Mouse (Mus musculus) thymus, postnatal 0 days (tissue): ENCODE results near the gene Whrn. TPM values are rescaled to one million over a fixed set of nuclear protein-coding genes. Genes with fewer than 3 reads are reported as not detected.

ENCODE experiments used
- DNase-seq: peaks from one replicate; pipeline ENCODE4 v3.0.0-alpha.2; 2015; ENCODE audit warnings: low spot score
- polyA plus RNA-seq: library from polyadenylated mRNA; unstranded; fragments of >200 nt; fragmentation: Nextera tagmentation; extraction: Ambion mirVana; gene quantifications from 2 replicates; pipeline ENCODE4 v1.2.1, GENCODE M21; 2015

Whrn gene
- polyA plus RNA-seq, 1 experiment from 2014 or later = 17.1 TPM

DNA sequence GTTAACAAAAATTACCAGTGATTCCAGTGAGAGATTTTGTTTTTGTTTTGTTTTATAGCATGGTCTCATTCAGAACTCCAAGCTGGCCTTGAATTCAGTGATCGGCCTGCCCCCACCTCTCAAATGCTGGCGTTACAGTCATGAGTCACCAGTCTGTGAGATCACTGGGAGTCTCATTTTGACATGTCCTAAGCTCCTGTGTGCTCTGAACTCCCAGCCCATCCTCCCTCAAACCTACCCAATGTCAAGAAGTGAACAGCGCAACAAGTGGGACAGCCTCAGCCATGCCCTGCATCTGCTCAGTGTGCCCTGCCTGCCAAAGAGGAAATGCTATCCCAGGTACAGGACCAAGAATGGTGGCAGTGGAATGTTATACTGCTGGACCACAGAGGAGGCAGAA, 110.5 kb downstream of the Whrn start:
- no peak for DNase-seq

DNA sequence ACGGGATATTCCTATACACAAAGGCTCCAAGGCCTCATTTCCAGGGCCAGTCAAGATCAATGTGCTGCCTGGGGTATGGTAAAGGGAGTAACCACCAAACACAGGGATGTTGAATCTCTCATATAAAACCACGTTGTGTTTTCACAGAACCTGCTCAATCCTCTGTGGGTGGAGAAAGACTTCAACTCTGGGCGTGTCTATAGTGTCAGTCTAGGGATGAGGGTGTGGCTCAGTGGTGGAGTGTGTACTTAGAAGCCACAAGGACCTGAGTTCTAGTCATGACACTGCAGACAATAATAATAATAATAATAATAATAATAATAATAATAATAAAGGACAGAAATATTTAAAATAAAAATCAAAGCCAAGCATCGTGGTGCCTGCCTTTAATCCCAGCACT, 111.5 kb downstream of the Whrn start:
- DNase-seq = no peak

DNA sequence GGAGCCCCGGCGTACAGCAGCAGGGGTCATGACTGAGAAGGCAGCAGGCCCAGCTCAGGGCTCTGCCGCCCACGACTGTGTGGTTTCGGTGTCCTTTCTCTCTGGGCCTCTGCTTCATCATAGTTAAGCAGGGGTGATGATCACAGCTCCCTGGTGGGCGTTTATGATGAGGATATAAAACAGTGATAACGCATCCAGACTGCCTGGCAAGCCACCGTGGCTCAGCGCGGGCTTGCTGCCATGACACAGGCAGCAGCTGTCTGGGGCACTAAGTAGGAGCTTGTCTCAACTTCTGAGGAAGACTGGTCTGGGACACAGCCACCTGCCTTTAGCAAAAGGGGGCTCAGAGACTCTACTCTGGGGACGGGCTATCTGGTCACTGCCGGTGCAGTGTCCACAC, 112.3 kb downstream of the Whrn start:
- no peak for DNase-seq

DNA sequence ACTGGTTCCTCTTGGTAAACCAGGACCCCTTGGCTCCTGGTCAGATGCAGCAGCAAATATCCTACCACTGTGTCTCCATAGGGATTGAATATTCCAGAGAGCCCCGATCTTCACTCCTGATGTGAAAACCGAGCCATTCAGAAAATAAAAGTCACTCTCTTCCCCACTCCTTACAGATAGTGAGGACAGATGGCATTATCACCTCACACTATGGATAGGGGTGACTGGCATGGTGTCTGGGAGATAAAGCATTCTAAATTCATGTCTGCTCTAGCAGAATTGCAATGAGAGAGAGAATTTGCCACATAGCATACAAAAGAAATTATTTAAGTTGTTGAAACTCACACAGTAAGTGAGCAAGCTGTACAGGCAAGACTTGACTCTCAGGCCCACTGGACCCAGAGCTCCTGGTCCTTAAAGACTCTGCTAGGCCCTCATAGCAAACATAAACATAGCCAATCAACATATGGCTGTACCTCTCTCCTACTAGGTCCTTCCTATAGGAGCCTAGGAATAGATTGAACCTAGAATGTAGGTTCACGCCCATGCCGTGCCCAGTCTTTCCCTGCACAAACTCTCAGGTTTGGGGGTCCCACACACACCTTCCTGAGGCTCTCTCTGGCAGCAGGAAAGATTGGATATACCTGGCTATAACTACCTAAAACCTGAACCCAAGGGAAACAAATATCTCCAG, 113.0 kb downstream of the Whrn start:
- DNase-seq = no peak

DNA sequence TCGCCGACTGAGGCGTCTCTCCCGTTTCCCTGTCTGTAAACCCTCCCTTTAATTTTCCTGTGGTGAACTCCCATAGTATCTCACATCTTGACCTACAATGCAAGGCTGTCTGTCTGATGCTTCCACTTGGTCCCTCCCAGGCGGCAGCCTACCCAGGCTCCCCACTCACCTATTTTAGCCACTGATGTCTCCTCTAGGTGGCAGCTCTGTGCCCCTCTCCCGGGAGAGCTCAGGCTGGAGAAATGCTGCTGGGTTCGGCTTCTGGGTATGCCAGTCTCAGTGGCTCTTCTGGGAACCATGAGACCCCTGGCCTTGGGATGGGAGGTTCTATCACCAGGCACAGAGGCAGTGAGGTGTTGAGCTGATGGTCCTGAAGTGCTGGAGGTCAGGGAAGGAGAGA, 118.3 kb downstream of the Whrn start:
- DNase-seq = no peak

DNA sequence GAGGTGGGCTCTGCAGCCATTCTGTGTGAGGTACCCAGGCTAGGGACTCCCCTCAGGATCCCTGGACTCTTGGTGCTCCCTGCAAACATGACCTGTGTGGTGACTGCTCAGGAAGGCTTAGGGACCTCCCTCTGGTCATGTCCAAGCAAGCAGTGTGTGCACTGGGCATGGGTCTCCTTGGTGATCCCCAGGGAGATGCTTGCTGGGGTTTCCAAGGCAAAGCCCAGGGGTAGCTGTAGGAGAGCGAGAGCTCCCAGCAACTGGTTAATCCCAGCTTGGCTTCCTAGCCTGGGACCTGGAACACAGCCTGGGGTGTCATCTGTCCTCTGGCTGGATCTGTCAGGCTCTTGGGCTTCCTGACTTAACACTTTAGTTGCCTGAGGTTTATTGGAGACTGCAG, 120.4 kb downstream of the Whrn start:
- no peak for DNase-seq

DNA sequence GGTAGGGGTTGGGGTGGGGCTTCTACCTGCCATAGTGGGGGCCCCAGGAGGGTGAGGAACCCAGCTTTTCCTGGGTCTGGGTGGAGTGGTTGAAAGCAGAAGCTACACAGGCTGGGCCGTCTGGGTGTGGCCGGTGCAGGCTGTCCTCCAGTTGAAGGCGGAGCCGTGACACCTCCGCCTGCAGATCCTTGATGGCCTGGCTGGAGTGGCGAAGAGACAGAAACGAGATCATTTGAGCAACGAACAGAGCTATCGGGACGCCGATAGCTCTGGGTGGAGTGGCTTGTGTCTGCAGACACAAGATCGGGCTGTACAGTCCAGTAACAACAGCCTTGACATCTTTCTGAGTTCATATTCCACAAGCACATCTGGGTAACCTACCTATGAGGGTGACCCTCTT, 121.5 kb downstream of the Whrn start:
- DNase-seq = no peak

DNA sequence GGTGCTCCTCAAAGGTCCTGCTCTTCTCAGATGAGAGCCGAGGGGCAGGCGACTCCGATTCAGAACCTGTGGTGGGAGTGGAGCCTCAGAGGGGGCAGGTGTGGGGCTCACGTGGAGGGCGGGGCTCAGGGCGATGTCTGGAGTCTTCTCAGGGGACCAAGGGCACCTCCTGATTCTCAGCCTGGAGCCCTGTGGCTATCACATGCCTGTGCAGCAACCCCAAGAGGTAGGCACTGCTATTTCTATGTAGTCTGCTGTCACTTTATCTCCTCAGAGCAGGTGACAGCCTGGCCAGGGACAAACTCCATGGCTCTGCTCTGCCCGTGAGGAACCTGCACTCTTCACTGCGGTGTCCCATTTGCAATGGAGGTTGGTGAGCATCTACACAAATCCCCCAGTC, 122.4 kb downstream of the Whrn start:
- DNase-seq = no peak

DNA sequence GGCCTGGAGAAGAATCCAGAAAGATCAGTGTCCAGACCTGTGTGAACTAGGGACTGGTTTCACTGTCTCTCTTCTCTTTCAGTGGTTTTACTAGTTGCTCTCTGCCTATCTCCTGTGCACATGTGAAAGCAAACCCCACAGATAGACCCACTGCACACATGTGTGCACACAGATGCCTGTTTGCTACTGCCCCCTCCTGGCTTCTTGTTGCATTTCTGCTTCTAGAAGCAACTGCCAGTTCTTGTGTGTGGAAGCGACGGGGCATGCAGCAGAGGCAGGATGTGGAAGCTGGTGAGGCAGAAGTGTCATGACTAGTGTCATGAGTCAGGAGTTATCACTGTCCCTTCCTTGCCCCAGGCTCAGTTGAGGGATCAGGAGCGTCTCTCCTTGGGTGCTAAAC, 123.9 kb downstream of the Whrn start:
- peak; percentile 85 for DNase-seq

DNA sequence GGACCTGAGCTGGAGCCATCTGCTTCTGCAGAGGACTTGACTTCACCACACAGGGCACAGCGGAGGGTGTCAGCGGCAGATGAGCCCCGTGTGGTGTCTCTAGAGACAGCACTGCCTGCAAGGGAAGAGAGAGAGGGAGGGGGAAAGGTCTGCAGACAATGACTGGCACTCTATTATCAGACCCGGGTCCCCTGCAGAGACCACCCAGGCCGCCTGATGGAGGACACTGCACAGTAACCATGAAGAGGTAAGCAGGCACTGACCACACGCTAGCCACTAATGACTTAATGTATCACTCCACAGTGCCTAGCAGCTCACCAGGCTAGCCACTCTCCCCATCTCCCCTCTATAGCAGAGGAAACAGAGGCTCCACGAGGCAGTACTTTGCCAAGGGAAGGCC, 124.9 kb downstream of the Whrn start:
- no peak for DNase-seq

DNA sequence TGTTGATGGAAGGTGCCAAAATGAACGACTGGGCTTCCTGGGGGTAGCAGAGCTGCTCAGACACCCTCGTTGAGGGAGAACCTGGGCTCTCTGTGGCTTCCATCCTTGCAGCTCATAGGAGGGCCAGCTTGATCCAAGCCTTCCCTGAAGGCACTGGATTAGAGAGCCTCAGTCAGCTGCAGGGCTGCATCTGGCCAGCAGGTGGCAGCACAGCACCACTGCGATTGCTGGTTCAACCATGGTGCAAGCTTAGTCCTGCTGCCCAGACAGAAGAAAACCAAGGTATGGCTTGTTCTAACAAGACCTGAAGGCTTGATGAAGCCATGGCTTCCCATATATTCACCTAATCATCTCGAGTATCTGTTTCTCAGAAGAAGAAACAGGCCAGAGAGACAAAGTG, 127.2 kb downstream of the Whrn start:
- peak; percentile 80 for DNase-seq

Other genes with a start within 250 kb of the Whrn start
- gene Orm1, start 151.4 kb downstream of the Whrn start, polyA plus RNA-seq = 1.9 and 2.7 TPM in 2 replicates
- gene Orm3, start 139.8 kb downstream of the Whrn start, polyA plus RNA-seq = not detected in 2 replicates
- gene Orm2, start 133.5 kb downstream of the Whrn start, polyA plus RNA-seq = 0.17 and 0.33 TPM in 2 replicates
- gene Akna, start 92.6 kb downstream of the Whrn start, polyA plus RNA-seq = 20.6 and 25.9 TPM in 2 replicates
- gene Atp6v1g1, start 48.8 kb upstream of the Whrn start, polyA plus RNA-seq = 373 and 381 TPM in 2 replicates
- 13.7 and 14.9 TPM in 2 replicates for gene Tmem268, start 62.8 kb upstream of the Whrn start, polyA plus RNA-seq
- not detected in 2 replicates for gene Gm11213, start 109.3 kb upstream of the Whrn start, polyA plus RNA-seq
- gene Tex48, start 126.4 kb upstream of the Whrn start, polyA plus RNA-seq = not detected in 2 replicates
- not detected in 2 replicates for gene Gm11214, start 167.4 kb upstream of the Whrn start, polyA plus RNA-seq
- gene Tnfsf15, start 249.1 kb upstream of the Whrn start, polyA plus RNA-seq = 0.28 and 0.48 TPM in 2 replicates